Mouse (Mus musculus): ENCODE measurements at regions not wholly inside any gene's neighbourhood (a gene's known extent, or its start where the extent isn't known, plus 50 kb on each side); places are given as distances from the start of the nearest gene placed in this dataset.

- WGBS = 89% methylated on average over 9 of the region's 9 CpGs
- H3K27ac ChIP-seq (replicated peaks; ENCODE audit: insufficient read depth, low read depth, low read length) = no peak overlapping the region
- DNase-seq (ENCODE audit: extremely low read depth, low read depth, low spot score) = no peak
- no peak overlapping the region for H3K9ac ChIP-seq (ENCODE audit: low read depth, low read length)
- TF ChIP-seq CTCF (IDR thresholded peaks at IDR 0.05; ENCODE audit: low read depth, low read length) (no peak), POLR2A (IDR thresholded peaks at IDR 0.05; ENCODE audit: extremely low read depth, insufficient read depth, low read length) (no peak)
- H3K4me1 ChIP-seq (ENCODE audit: control insufficient read depth, insufficient read depth, low read length) = no peaks in the 10 kb centered on the region
- H3K27me3 ChIP-seq (ENCODE audit: control insufficient read depth, insufficient read depth, low read length) = no peaks in the 10 kb centered on the region
- no peaks in the 10 kb centered on the region for H3K79me2 ChIP-seq (ENCODE audit: control insufficient read depth, insufficient read depth, low read length)
- no peaks in the 10 kb centered on the region for H3K36me3 ChIP-seq (ENCODE audit: control insufficient read depth, insufficient read depth, low read length)
- no peak overlapping the region for H3K4me3 ChIP-seq (ENCODE audit: insufficient read depth, low read depth, low read length)
Measured at GRCm38 (mm10) chr1:35850566-35851085, 217.6 kb upstream of the Hs6st1 start.

- no peak overlapping the region for H3K4me3 ChIP-seq (ENCODE audit: insufficient read depth, low read depth, low read length)
- H3K9ac ChIP-seq (ENCODE audit: low read depth, low read length) = no peak overlapping the region
- no peaks in the 10 kb centered on the region for H3K27me3 ChIP-seq (ENCODE audit: control insufficient read depth, insufficient read depth, low read length)
- no peaks in the 10 kb centered on the region for H3K79me2 ChIP-seq (ENCODE audit: control insufficient read depth, insufficient read depth, low read length)
- TF ChIP-seq CTCF (IDR thresholded peaks at IDR 0.05; ENCODE audit: low read depth, low read length) = no peak
- TF ChIP-seq POLR2A (IDR thresholded peaks at IDR 0.05; ENCODE audit: extremely low read depth, insufficient read depth, low read length) = no peak
- no peaks in the 10 kb centered on the region for H3K36me3 ChIP-seq (ENCODE audit: control insufficient read depth, insufficient read depth, low read length)
- DNase-seq (ENCODE audit: extremely low read depth, low read depth, low spot score) = no peak
- H3K27ac ChIP-seq (replicated peaks; ENCODE audit: insufficient read depth, low read depth, low read length) = no peak overlapping the region
- no peaks in the 10 kb centered on the region for H3K4me1 ChIP-seq (ENCODE audit: control insufficient read depth, insufficient read depth, low read length)
- WGBS = 95% methylated on average over 4 of the region's 4 CpGs
Measured at GRCm38 (mm10) chr1:35851681-35852409, 216.4 kb upstream of the Hs6st1 start.

GRCm38 (mm10) chr1:35853018-35853417 is 215.2 kb upstream of the Hs6st1 start:
- no peaks in the 10 kb centered on the region for H3K27me3 ChIP-seq (ENCODE audit: control insufficient read depth, insufficient read depth, low read length)
- no peaks in the 10 kb centered on the region for H3K36me3 ChIP-seq (ENCODE audit: control insufficient read depth, insufficient read depth, low read length)
- no peaks in the 10 kb centered on the region for H3K4me1 ChIP-seq (ENCODE audit: control insufficient read depth, insufficient read depth, low read length)
- H3K4me3 ChIP-seq (ENCODE audit: insufficient read depth, low read depth, low read length) = no peak overlapping the region
- no peak overlapping the region for H3K27ac ChIP-seq (replicated peaks; ENCODE audit: insufficient read depth, low read depth, low read length)
- WGBS = 97% methylated on average over 1 of the region's 1 CpGs
- H3K9ac ChIP-seq (ENCODE audit: low read depth, low read length) = no peak overlapping the region
- no peak for DNase-seq (ENCODE audit: extremely low read depth, low read depth, low spot score)
- TF ChIP-seq CTCF (IDR thresholded peaks at IDR 0.05; ENCODE audit: low read depth, low read length) (no peak), POLR2A (IDR thresholded peaks at IDR 0.05; ENCODE audit: extremely low read depth, insufficient read depth, low read length) (no peak)
- H3K79me2 ChIP-seq (ENCODE audit: control insufficient read depth, insufficient read depth, low read length) = no peaks in the 10 kb centered on the region

- H3K27ac ChIP-seq (replicated peaks; ENCODE audit: insufficient read depth, low read depth, low read length) = no peak overlapping the region
- no peak for DNase-seq (ENCODE audit: extremely low read depth, low read depth, low spot score)
- H3K79me2 ChIP-seq (ENCODE audit: control insufficient read depth, insufficient read depth, low read length) = no peaks in the 10 kb centered on the region
- no peak overlapping the region for H3K4me3 ChIP-seq (ENCODE audit: insufficient read depth, low read depth, low read length)
- no peaks in the 10 kb centered on the region for H3K36me3 ChIP-seq (ENCODE audit: control insufficient read depth, insufficient read depth, low read length)
- H3K27me3 ChIP-seq (ENCODE audit: control insufficient read depth, insufficient read depth, low read length) = no peaks in the 10 kb centered on the region
- no peak overlapping the region for H3K9ac ChIP-seq (ENCODE audit: low read depth, low read length)
- H3K4me1 ChIP-seq (ENCODE audit: control insufficient read depth, insufficient read depth, low read length) = no peaks in the 10 kb centered on the region
- WGBS = 92% methylated on average over 4 of the region's 4 CpGs
- TF ChIP-seq CTCF (IDR thresholded peaks at IDR 0.05; ENCODE audit: low read depth, low read length) = no peak
- TF ChIP-seq POLR2A (IDR thresholded peaks at IDR 0.05; ENCODE audit: extremely low read depth, insufficient read depth, low read length) = no peak
Measured at GRCm38 (mm10) chr1:35855650-35856049, 212.6 kb upstream of the Hs6st1 start.

GRCm38 (mm10) chr1:35858342-35858741 is 209.9 kb upstream of the Hs6st1 start:
- TF ChIP-seq POLR2A (IDR thresholded peaks at IDR 0.05; ENCODE audit: extremely low read depth, insufficient read depth, low read length) (no peak), CTCF (IDR thresholded peaks at IDR 0.05; ENCODE audit: low read depth, low read length) (no peak)
- Histone ChIP-seq H3K4me3 (ENCODE audit: insufficient read depth, low read depth, low read length) (no peak overlapping the region), H3K27ac (replicated peaks; ENCODE audit: insufficient read depth, low read depth, low read length) (no peak overlapping the region), H3K79me2 (ENCODE audit: control insufficient read depth, insufficient read depth, low read length) (no peaks in the 10 kb centered on the region), H3K9ac (ENCODE audit: low read depth, low read length) (no peak overlapping the region), H3K4me1 (ENCODE audit: control insufficient read depth, insufficient read depth, low read length) (no peaks in the 10 kb centered on the region), H3K36me3 (ENCODE audit: control insufficient read depth, insufficient read depth, low read length) (no peaks in the 10 kb centered on the region), H3K27me3 (ENCODE audit: control insufficient read depth, insufficient read depth, low read length) (no peaks in the 10 kb centered on the region)
- DNase-seq (ENCODE audit: extremely low read depth, low read depth, low spot score) = no peak
- WGBS = 81% methylated on average over 3 of the region's 3 CpGs

- H3K4me3 ChIP-seq (ENCODE audit: insufficient read depth, low read depth, low read length) = no peak overlapping the region
- no peak overlapping the region for H3K27ac ChIP-seq (replicated peaks; ENCODE audit: insufficient read depth, low read depth, low read length)
- H3K4me1 ChIP-seq (ENCODE audit: control insufficient read depth, insufficient read depth, low read length) = no peaks in the 10 kb centered on the region
- peak; percentile 40 for DNase-seq (ENCODE audit: extremely low read depth, low read depth, low spot score)
- 66% methylated on average over 5 of the region's 5 CpGs for WGBS
- H3K36me3 ChIP-seq (ENCODE audit: control insufficient read depth, insufficient read depth, low read length) = no peaks in the 10 kb centered on the region
- H3K27me3 ChIP-seq (ENCODE audit: control insufficient read depth, insufficient read depth, low read length) = no peaks in the 10 kb centered on the region
- no peak overlapping the region for H3K9ac ChIP-seq (ENCODE audit: low read depth, low read length)
- no peak for TF ChIP-seq POLR2A (IDR thresholded peaks at IDR 0.05; ENCODE audit: extremely low read depth, insufficient read depth, low read length)
- TF ChIP-seq CTCF (IDR thresholded peaks at IDR 0.05; ENCODE audit: low read depth, low read length) = no peak
- H3K79me2 ChIP-seq (ENCODE audit: control insufficient read depth, insufficient read depth, low read length) = no peaks in the 10 kb centered on the region
Measured at GRCm38 (mm10) chr1:35860779-35861178, 207.4 kb upstream of the Hs6st1 start.
